Mouse (Mus musculus): Measurements from ENCODE around the gene Olfr196. TPM values are rescaled to one million over a fixed set of nuclear protein-coding genes. Genes with fewer than 3 reads are reported as not detected.

The Olfr196 gene
- not detected in 2 replicates for polyA plus RNA-seq (2012; ENCODE audit: low replicate concordance)

DNA sequence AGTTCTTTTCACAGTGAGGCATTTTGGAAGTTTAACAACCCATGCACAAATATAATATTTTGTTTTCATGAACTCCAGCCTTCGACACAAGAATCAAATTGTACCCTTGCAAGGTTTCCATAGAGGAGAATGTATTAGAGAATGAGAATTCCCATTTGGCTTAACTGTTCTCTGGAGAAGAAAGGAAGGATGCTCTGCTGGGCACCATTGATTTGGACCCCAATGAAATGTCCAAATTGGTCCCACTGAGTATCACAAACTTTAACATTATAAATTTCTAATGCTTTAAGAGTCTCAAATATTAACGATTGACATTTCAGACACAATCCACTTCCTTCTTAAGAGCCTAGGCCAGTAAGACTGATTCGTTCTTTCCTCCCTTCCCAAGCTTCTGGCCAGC lies at the start of gene Olfr196:
Olfr196 (minus strand) TSS at position 101 of the 400 bp plus-strand sequence.

DNA sequence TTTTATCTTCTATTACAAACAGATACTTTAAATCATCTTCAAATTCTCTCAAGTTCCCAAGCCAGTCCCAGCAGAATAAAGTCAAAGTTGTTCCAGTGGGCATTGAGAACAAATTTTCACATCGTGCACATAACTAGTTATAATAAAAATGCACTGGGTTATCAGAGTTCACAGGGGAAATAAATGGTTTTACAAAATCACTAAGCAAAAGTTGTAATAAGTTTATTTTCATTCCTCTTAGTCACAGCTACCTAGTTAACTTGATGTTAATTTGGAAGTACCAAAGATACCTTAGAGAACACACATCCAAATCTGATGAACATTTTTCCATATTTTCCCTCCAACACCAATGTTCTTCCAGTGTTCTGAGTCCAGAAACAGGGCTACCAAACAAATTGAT lies 49.4 kb upstream of the Olfr196 start, which contains the start of gene Olfr199:
Olfr199 (minus strand) TSS at position 101 of the 400 bp plus-strand sequence.

DNA sequence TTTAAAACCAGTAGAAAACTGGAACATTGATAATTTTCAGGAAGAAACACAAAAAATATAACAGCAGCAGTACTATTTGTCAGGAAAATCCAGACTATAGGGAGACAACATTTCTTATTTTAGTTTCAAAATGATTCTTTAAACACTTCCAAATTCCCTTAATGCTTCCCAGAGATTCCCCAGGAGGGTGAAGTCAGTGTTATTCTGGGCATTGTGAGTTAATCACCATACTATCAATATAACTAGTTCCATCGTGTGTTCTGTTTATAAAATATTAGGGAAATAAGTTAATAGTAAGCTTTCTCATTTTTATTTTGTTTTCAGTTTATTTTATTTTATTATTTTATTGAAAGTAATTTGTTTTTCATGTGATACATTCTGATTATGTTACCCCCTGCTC lies 33.2 kb upstream of the Olfr196 start, which contains the start of gene Olfr198:
Olfr198 (minus strand) TSS at position 101 of the 400 bp plus-strand sequence.

DNA sequence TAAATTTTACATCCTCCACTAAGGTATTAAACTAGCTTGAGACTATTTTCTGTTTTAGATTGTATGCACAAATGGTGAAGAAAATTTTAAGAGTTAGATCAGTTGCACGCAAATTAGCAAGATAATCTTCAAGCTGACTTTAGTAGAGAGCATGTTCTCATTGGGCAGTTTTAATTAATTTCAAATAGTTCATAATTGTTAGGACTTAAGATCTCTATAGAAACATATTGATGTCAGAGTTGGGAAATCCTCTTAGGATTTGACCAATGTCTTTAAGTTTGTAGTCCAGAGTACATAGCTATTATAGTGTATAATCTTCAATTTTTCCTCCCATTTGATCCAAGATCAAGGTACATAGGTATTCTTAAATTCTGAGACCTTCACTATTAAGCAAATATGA lies 23.5 kb downstream of the Olfr196 start, which contains the start of gene Olfr195:
Olfr195 (plus strand) TSS at position 301 of the 400 bp plus-strand sequence.

DNA sequence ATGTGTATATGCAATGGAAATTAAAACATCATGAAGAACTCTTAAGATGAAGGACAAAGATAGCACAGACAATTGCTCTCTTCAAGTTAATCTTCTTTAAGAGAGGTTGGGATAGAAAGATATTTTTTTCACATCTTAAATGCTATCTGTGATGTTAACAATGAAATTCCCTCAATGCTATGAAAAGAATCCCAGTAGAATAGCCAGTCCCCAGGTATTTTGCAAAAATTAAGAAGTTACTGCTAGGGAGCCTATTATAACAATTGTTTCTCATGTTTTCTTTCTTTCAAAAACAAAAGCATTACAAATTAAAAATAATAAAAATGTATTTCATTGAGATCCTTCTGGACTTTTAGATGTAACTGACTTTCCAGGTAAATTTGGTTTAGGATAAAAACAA lies 49.3 kb downstream of the Olfr196 start, which contains the start of gene Olfr194:
Olfr194 (minus strand) TSS at position 101 of the 400 bp plus-strand sequence.

Other genes with a start within 250 kb of the Olfr196 start
- not detected in 2 replicates for gene Olfr181, start 241.7 kb downstream of the Olfr196 start, polyA plus RNA-seq (2012; ENCODE audit: low replicate concordance)
- not detected in 2 replicates for gene Olfr180, start 241.1 kb downstream of the Olfr196 start, polyA plus RNA-seq (2012; ENCODE audit: low replicate concordance)
- not detected in 2 replicates for gene Olfr183, start 175.1 kb downstream of the Olfr196 start, polyA plus RNA-seq (2012; ENCODE audit: low replicate concordance)
- not detected in 2 replicates for gene Olfr186, start 140.2 kb downstream of the Olfr196 start, polyA plus RNA-seq (2012; ENCODE audit: low replicate concordance)
- not detected in 2 replicates for gene Olfr187, start 130.7 kb downstream of the Olfr196 start, polyA plus RNA-seq (2012; ENCODE audit: low replicate concordance)
- not detected in 2 replicates for gene Olfr190, start 92.4 kb downstream of the Olfr196 start, polyA plus RNA-seq (2012; ENCODE audit: low replicate concordance)
- gene Olfr191, start 80.6 kb downstream of the Olfr196 start, polyA plus RNA-seq (2012; ENCODE audit: low replicate concordance) = not detected in 2 replicates
- gene Olfr193, start 58.6 kb downstream of the Olfr196 start, polyA plus RNA-seq (2012; ENCODE audit: low replicate concordance) = not detected in 2 replicates
- not detected in 2 replicates for gene Olfr194, start 49.4 kb downstream of the Olfr196 start, polyA plus RNA-seq (2012; ENCODE audit: low replicate concordance)
- gene Olfr195, start 23.4 kb downstream of the Olfr196 start, polyA plus RNA-seq (2012; ENCODE audit: low replicate concordance) = not detected in 2 replicates
- not detected in 2 replicates for gene Olfr198, start 33.1 kb upstream of the Olfr196 start, polyA plus RNA-seq (2012; ENCODE audit: low replicate concordance)
- gene Olfr199, start 49.3 kb upstream of the Olfr196 start, polyA plus RNA-seq (2012; ENCODE audit: low replicate concordance) = not detected in 2 replicates
- not detected in 2 replicates for gene Olfr201, start 102.2 kb upstream of the Olfr196 start, polyA plus RNA-seq (2012; ENCODE audit: low replicate concordance)
- not detected in 2 replicates for gene Olfr202, start 116.3 kb upstream of the Olfr196 start, polyA plus RNA-seq (2012; ENCODE audit: low replicate concordance)
- gene Olfr203, start 128.4 kb upstream of the Olfr196 start, polyA plus RNA-seq (2012; ENCODE audit: low replicate concordance) = not detected in 2 replicates
- gene Olfr204, start 147.8 kb upstream of the Olfr196 start, polyA plus RNA-seq (2012; ENCODE audit: low replicate concordance) = not detected in 2 replicates
- gene Olfr205, start 160.7 kb upstream of the Olfr196 start, polyA plus RNA-seq (2012; ENCODE audit: low replicate concordance) = not detected in 2 replicates
- not detected in 2 replicates for gene Olfr206, start 178.8 kb upstream of the Olfr196 start, polyA plus RNA-seq (2012; ENCODE audit: low replicate concordance)
- not detected in 2 replicates for gene Olfr209, start 193.5 kb upstream of the Olfr196 start, polyA plus RNA-seq (2012; ENCODE audit: low replicate concordance)
- gene Gabrr3, start 236.9 kb upstream of the Olfr196 start, polyA plus RNA-seq (2012; ENCODE audit: low replicate concordance) = not detected in 2 replicates